Mouse (Mus musculus) layer of hippocampus, adult 11-12 months (tissue): ENCODE measurements around the gene Midn.

ENCODE experiments used
- DNase-seq: peaks from one replicate; pipeline ENCODE4 v3.0.0; 2022; ENCODE audit warnings: low spot score

The Midn gene

GRCm38 (mm10) chr10:80196167-80196566, 48.1 kb downstream of the Midn start:
- DNase-seq: no peak

- DNase-seq: no peak
These were observed 48.9 kb downstream of the Midn start for GRCm38 (mm10) chr10:80196778-80197581.

- peak; percentile 89 for DNase-seq
These were observed 51.5 kb downstream of the Midn start for GRCm38 (mm10) chr10:80199440-80200008.

- DNase-seq: no peak
These were observed 52.4 kb downstream of the Midn start for GRCm38 (mm10) chr10:80200485-80200884.

GRCm38 (mm10) chr10:80204055-80204454, 56.0 kb downstream of the Midn start:
- DNase-seq: no peak

GRCm38 (mm10) chr10:80207201-80207600, 59.1 kb downstream of the Midn start:
- DNase-seq: no peak

GRCm38 (mm10) chr10:80207676-80208075, 59.6 kb downstream of the Midn start:
- no peak for DNase-seq
